Mouse (Mus musculus) spleen, postnatal 36 days (tissue): ENCODE measurements around the gene Prlh.

ENCODE experiments used
- DNase-seq, 2 experiments: peaks; one replicate each; pipeline ENCODE4 v3.0.0; 2022; ENCODE audit warnings: low spot score in 2 of 2, mixed read lengths in 1 of 2

The Prlh gene

DNA sequence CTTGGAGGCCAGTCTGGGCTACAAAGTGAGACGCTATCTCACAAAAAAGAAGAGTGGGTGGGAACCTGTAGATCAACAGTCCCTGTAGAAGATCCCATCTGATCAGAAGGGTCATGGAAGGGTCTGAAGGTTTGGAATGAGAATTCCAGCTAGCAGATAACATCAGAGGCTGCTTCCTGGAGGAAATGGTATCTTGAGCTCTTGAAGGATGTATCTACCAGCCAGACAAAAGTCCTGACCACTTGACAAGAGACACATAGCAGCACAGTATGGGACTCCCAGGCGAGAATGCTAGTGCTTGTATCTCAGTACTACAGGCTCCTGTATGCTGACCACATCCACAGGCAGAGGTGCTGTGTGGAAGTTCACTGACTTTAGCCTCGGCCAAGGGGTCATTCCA lies 48.2 kb downstream of the Prlh start:
- no peak for DNase-seq

- DNase-seq: no peak
Measured at GRCm38 (mm10) chr1:91001871-91002539, 49.1 kb downstream of the Prlh start.

- DNase-seq: no peak
Measured at GRCm38 (mm10) chr1:91002641-91003040, 49.7 kb downstream of the Prlh start.
